Comparison of ENCODE assay signal across 11 mouse cellular contexts in genomic region chr9:68829903-68830302, GRCm38 (mm10).
DNase-seq lines count a peak whose midpoint lies in the region; TF ChIP-seq lines count a peak whose summit lies in the region.
"Had no signal": no experiment of that assay in that cellular context is flagged by ENCODE, and none has a peak within 500 bp of the region (broad histone marks: within the 10 kb centered on the region; RNA-seq: fewer than 3 reads in every experiment).

No protein-coding gene starts in this region.

- H3K27ac ChIP-seq in left cerebral cortex, adult 2 months: no peak overlapping the region
- H3K27ac ChIP-seq: heart, embryonic 13.5 days; midbrain, embryonic 10.5 days had no signal

- no peak overlapping the region for H3K4me3 ChIP-seq in left cerebral cortex, adult 2 months
- H3K4me3 ChIP-seq: heart, embryonic 13.5 days; midbrain, embryonic 10.5 days had no signal

- peak; percentile 37 to 48 for DNase-seq in cerebellum, postnatal 14 days
- no peak for DNase-seq in cerebellum, adult 8-10 months
- peak; percentile 16 to 34 for DNase-seq in left cerebral cortex, adult 2 months (ENCODE audit: extremely low spot score in 1 of 2, low spot score in 2 of 2)
- DNase-seq in left cerebral cortex, adult 11 months (ENCODE audit: low spot score): no peak
- DNase-seq in B cell, adult 2 months: peak; percentile 5 to 9
- peak; percentile 48 for DNase-seq in kidney, postnatal 14 days
- DNase-seq in adipocyte (ENCODE audit: low spot score): no peak
- no peak for DNase-seq in heart, postnatal 36 days
- DNase-seq: adrenal gland, adult 2 months had no signal

- intact Hi-C loops in left cerebral cortex, adult 2 months (cut with DNase I): loop anchor here (5.0 kb wide), 1 partner anchor 467 kb away; no protein-coding TSS in a partner anchor
- intact Hi-C loops in heart, postnatal 36 days (cut with DNase I): no loop called here

- TF ChIP-seq CTCF in left cerebral cortex, adult 2 months (IDR thresholded peaks at IDR 0.05): peak; percentile 65

Comparison
In these comparisons a context has a peak if more than half of its experiments do, and no peak if none do; other contexts are left out.
1. DNase-seq: peak in cerebellum, postnatal 14 days (2 of 2), left cerebral cortex, adult 2 months (2 of 2), B cell, adult 2 months (2 of 2) and kidney, postnatal 14 days (single experiment); none in cerebellum, adult 8-10 months (single experiment), left cerebral cortex, adult 11 months (single experiment), adipocyte (single experiment) and heart, postnatal 36 days (0 of 2).